Mouse (Mus musculus) stomach, postnatal 0 days (tissue): ENCODE data around the gene Ypel2. TPM values are rescaled to one million over a fixed set of nuclear protein-coding genes. Genes with fewer than 3 reads are reported as not detected.

Source experiments
- ATAC-seq: fragments of 200-750 bp; cut with Nextera tagmentation; 2 replicates; pipeline ENCODE4 v1.8.0; 2017; ENCODE audit not compliant: low FRiP score, low TSS enrichment
- DNase-seq: peaks from one replicate; pipeline ENCODE4 v3.0.0-alpha.2; 2016; ENCODE audit warnings: low spot score
- H3K27ac ChIP-seq: fragments of 300-500 bp; sonication (generic); replicated peaks from 2 replicates; pipeline ENCODE4 v1.5.1; 2014; ENCODE audit warnings: mild to moderate bottlenecking, control low read depth
- H3K27me3 ChIP-seq: fragments of 300-500 bp; sonication (generic); 2 replicates; pipeline ENCODE4 v1.6.1; 2014; ENCODE audit warnings: low read length; ENCODE audit not compliant: control insufficient read depth, insufficient read depth
- H3K36me3 ChIP-seq: fragments of 300-500 bp; sonication (generic); 2 replicates; pipeline ENCODE4 v1.6.1; 2014; ENCODE audit warnings: low read length, mixed read lengths; ENCODE audit not compliant: control insufficient read depth, insufficient read depth
- H3K4me1 ChIP-seq: fragments of 300-500 bp; sonication (generic); replicated peaks from 2 replicates; pipeline ENCODE4 v1.6.1; 2014; ENCODE audit warnings: antibody characterized with exemption; ENCODE audit not compliant: control insufficient read depth, insufficient read depth
- H3K4me2 ChIP-seq: fragments of 300-500 bp; sonication (generic); replicated peaks from 2 replicates; pipeline ENCODE4 v1.6.1; 2014; ENCODE audit warnings: low read depth, mild to moderate bottlenecking, control low read depth, moderate library complexity
- H3K4me3 ChIP-seq: fragments of 300-500 bp; sonication (generic); 2 replicates; pipeline ENCODE4 v1.5.1; 2014; ENCODE audit warnings: low read depth, low read length, control low read depth
- H3K9ac ChIP-seq: fragments of 300-500 bp; sonication (generic); 2 replicates; pipeline ENCODE4 v1.6.1; 2014; ENCODE audit warnings: mild to moderate bottlenecking, low read length, control low read depth, mixed read lengths
- H3K9me3 ChIP-seq: fragments of 300-500 bp; sonication (generic); 2 replicates; pipeline ENCODE4 v1.6.1; 2016; ENCODE audit warnings: low read length; ENCODE audit not compliant: control insufficient read depth
- CTCF ChIP-seq: IDR thresholded peaks from 2 replicates; pipeline ENCODE4 v1.5.1; 2016; ENCODE audit warnings: antibody characterized with exemption, low read depth, mild to moderate bottlenecking, moderate library complexity
- EP300 ChIP-seq: optimal IDR thresholded peaks from 2 replicates; pipeline ENCODE3; 2016; ENCODE audit warnings: antibody characterized with exemption
- WGBS: fragments of 180-500 bp; shearing (Covaris S2); extraction: QIAGEN DNeasy Blood & Tissue Kit; methylation state at CpG from one replicate; pipeline ENCODE4 v1.1.7; 2014; 5-methylcytosine and 5-hydroxymethylcytosine counted together
- polyA plus RNA-seq: library from polyadenylated mRNA; unstranded; fragments of >200 nt; fragmentation: Nextera tagmentation; extraction: Ambion mirVana; gene quantifications from 2 replicates; pipeline ENCODE4 v1.2.1, GENCODE M21; 2015

Gene Ypel2
- polyA plus RNA-seq, 1 experiment from 2014 or later, result 4.0 TPM

- H3K27ac ChIP-seq, result peak overlapping the region; percentile 93; the same call in 1 of the 2 replicates
- no peak overlapping the region for H3K4me3 ChIP-seq
- H3K36me3 ChIP-seq, result no peaks in the 10 kb centered on the region
- WGBS, result 22% methylated on average over 6 of the region's 6 CpGs
- DNase-seq (no peak), ATAC-seq (no peak; the same call in 1 of the 2 replicates)
- no peaks in the 10 kb centered on the region for H3K27me3 ChIP-seq
- no peaks in the 10 kb centered on the region for H3K9me3 ChIP-seq
- H3K9ac ChIP-seq, result no peak overlapping the region
- TF ChIP-seq EP300, result no peak
- no peak for TF ChIP-seq CTCF
- H3K4me1 ChIP-seq, result peaks cover 4% of the 10 kb centered on the region; the same call in 1 of the 2 replicates
- H3K4me2 ChIP-seq, result peak overlapping the region; percentile 91
Measured at GRCm38 (mm10) chr11:86994330-86994729, 823 bp upstream of the Ypel2 start.

GRCm38 (mm10) chr11:86992461-86992988 is 982 bp downstream of the Ypel2 start:
- Histone ChIP-seq H3K27me3 (no peaks in the 10 kb centered on the region), H3K9ac (peak overlapping the region; percentile 87), H3K36me3 (no peaks in the 10 kb centered on the region), H3K4me3 (peak overlapping the region; percentile 92), H3K4me1 (peaks cover 4% of the 10 kb centered on the region; the same call in 1 of the 2 replicates), H3K9me3 (no peaks in the 10 kb centered on the region), H3K4me2 (peak overlapping the region; percentile 91), H3K27ac (peak overlapping the region; percentile 93)
- no peak for TF ChIP-seq CTCF
- TF ChIP-seq EP300, result no peak
- DNase-seq (no peak), ATAC-seq (no peak)
- 5% methylated on average over 13 of the region's 13 CpGs for WGBS

GRCm38 (mm10) chr11:86991241-86991640 is 2.3 kb downstream of the Ypel2 start:
- Histone ChIP-seq H3K27ac (no peak overlapping the region), H3K36me3 (no peaks in the 10 kb centered on the region), H3K9me3 (no peaks in the 10 kb centered on the region), H3K4me1 (peaks cover 4% of the 10 kb centered on the region; the same call in 1 of the 2 replicates), H3K4me3 (no peak overlapping the region), H3K9ac (no peak overlapping the region), H3K27me3 (no peaks in the 10 kb centered on the region), H3K4me2 (peak overlapping the region; percentile 91)
- no peak for ATAC-seq
- WGBS, result 82% methylated on average over 4 of the region's 4 CpGs
- TF ChIP-seq CTCF (no peak), EP300 (no peak)
- DNase-seq, result no peak

GRCm38 (mm10) chr11:86990309-86990708 is 3.2 kb downstream of the Ypel2 start:
- H3K9me3 ChIP-seq, result no peaks in the 10 kb centered on the region
- peaks cover 4% of the 10 kb centered on the region; the same call in 1 of the 2 replicates for H3K4me1 ChIP-seq
- ATAC-seq (no peak), DNase-seq (no peak)
- WGBS, result 69% methylated on average over 3 of the region's 3 CpGs
- H3K36me3 ChIP-seq, result no peaks in the 10 kb centered on the region
- 0 out of 2 replicates have a peak overlapping the region, but pooled peaks have one; percentile 13 for H3K9ac ChIP-seq
- H3K4me2 ChIP-seq, result no peak overlapping the region
- no peak for TF ChIP-seq EP300
- TF ChIP-seq CTCF, result no peak
- H3K4me3 ChIP-seq, result no peak overlapping the region
- no peak overlapping the region for H3K27ac ChIP-seq
- no peaks in the 10 kb centered on the region for H3K27me3 ChIP-seq

- no peaks in the 10 kb centered on the region for H3K4me1 ChIP-seq
Measured at GRCm38 (mm10) chr11:86984990-86985389, 8.5 kb downstream of the Ypel2 start.

GRCm38 (mm10) chr11:86983056-86983455 is 10.5 kb downstream of the Ypel2 start:
- TF ChIP-seq EP300 (no peak), CTCF (no peak)
- ATAC-seq (no peak), DNase-seq (no peak)
- no peaks in the 10 kb centered on the region; the same call in 1 of the 2 replicates for H3K36me3 ChIP-seq
- no peak overlapping the region for H3K27ac ChIP-seq
- WGBS, result 69% methylated on average over 6 of the region's 6 CpGs
- H3K9ac ChIP-seq, result no peak overlapping the region
- no peaks in the 10 kb centered on the region for H3K9me3 ChIP-seq
- H3K4me1 ChIP-seq, result no peaks in the 10 kb centered on the region
- no peak overlapping the region for H3K4me3 ChIP-seq
- H3K4me2 ChIP-seq, result no peak overlapping the region
- no peaks in the 10 kb centered on the region for H3K27me3 ChIP-seq

More at GRCm38 (mm10) chr11:86984990-86985389, 8.5 kb downstream of the Ypel2 start:
- Histone ChIP-seq H3K4me3 (no peak overlapping the region), H3K27ac (no peak overlapping the region), H3K4me2 (no peak overlapping the region), H3K9ac (no peak overlapping the region), H3K36me3 (no peaks in the 10 kb centered on the region; the same call in 1 of the 2 replicates), H3K9me3 (no peaks in the 10 kb centered on the region), H3K27me3 (no peaks in the 10 kb centered on the region)
- no peak for TF ChIP-seq EP300
- TF ChIP-seq CTCF, result no peak
- 84% methylated on average over 3 of the region's 3 CpGs for WGBS
- no peak for DNase-seq
- ATAC-seq, result no peak
